Mouse (Mus musculus): Measurements from ENCODE around the gene Slc12a7.

DNA sequence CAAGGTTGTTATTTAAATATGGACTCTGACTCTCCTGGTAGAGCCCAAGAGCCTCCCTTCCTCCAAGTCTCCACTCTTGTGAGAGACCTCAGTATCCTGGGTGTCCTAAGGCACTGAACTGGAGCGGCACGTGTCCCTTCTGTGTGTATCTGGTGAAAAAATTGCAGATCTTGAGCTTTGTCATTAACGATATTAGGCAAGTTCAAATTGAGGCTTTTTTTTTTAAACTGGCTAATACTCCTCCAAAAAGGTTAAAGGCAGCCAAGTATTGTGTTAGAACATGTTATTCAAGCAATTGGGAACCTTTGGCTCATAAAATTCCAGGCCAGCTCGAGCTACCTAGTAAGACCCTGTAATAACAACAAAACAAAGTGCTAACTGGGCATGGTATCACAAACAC, 12.7 kb upstream of the Slc12a7 start:
- no peak for TF ChIP-seq CHD2 (IDR thresholded peaks at IDR 0.05; ENCODE audit: low read length)
- no peak for TF ChIP-seq POLR2A (IDR thresholded peaks at IDR 0.05; ENCODE audit: control insufficient read depth in 1 of 2, insufficient read depth in 1 of 2, low read depth in 1 of 2, low read length in 2 of 2, poor library complexity in 1 of 2)
- no peak for TF ChIP-seq CHD1 (IDR thresholded peaks at IDR 0.05; ENCODE audit: low read depth, low read length)
- no peak for TF ChIP-seq CTCF (IDR thresholded peaks at IDR 0.05 in 2 of 3, conservative IDR thresholded peaks at IDR 0.05 in 1 of 3; ENCODE audit: control insufficient read depth in 1 of 3, insufficient read depth in 1 of 3, low read depth in 2 of 3, low read length in 3 of 3, poor library complexity in 1 of 3, severe bottlenecking in 1 of 3)
- TF ChIP-seq MYC (IDR thresholded peaks at IDR 0.05; ENCODE audit: low read depth, low read length): no peak
- no peak for TF ChIP-seq TCF12 (IDR thresholded peaks at IDR 0.05; ENCODE audit: low read depth, low read length)
- TF ChIP-seq MXI1 (IDR thresholded peaks at IDR 0.05; ENCODE audit: low read depth, low read length): no peak
- no peak for TF ChIP-seq RCOR1 (IDR thresholded peaks at IDR 0.05; ENCODE audit: low read depth, low read length)
- no peak for TF ChIP-seq USF1 (IDR thresholded peaks at IDR 0.05; ENCODE audit: low read depth, low read length)
- TF ChIP-seq MEF2A (IDR thresholded peaks at IDR 0.05; ENCODE audit: extremely low read depth, insufficient replicate concordance, low read depth, low read length, poor library complexity, severe bottlenecking): no peak
- TF ChIP-seq EP300 (IDR thresholded peaks at IDR 0.05; ENCODE audit: low read depth in 1 of 2, low read length in 2 of 2): no peak
- no peak for TF ChIP-seq NELFE (IDR thresholded peaks at IDR 0.05; ENCODE audit: low read depth, low read length)
- no peak for TF ChIP-seq TAL1 (IDR thresholded peaks at IDR 0.05; ENCODE audit: low read length)

Data from MEL (cell line).